Mouse (Mus musculus): ENCODE results near the gene 4921511M17Rik. TPM values are rescaled to one million over a fixed set of nuclear protein-coding genes. Genes with fewer than 3 reads are reported as not detected.

The 4921511M17Rik gene
- not detected for total RNA-seq (2023)

DNA sequence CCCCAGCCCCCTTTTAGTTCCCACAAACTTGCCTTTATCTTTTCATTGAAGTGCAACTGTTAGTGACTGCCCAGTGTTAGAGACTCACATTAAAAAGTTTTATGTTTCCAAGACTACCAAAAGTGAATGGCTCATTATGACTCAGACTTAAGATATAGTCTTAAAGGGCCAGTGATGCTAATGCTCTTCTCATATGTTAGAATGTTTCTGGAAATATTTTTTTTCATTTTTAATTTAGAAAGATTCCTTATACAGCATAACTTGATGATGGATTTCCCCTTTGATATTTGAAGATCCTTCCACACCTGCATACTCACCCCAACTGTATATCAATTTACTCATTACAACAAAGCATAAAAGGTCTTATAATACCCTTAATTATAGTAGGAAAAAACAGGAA lies at the start of gene 4921511M17Rik:
4921511M17Rik (minus strand) TSS at position 101 of the 400 bp plus-strand sequence.

DNA sequence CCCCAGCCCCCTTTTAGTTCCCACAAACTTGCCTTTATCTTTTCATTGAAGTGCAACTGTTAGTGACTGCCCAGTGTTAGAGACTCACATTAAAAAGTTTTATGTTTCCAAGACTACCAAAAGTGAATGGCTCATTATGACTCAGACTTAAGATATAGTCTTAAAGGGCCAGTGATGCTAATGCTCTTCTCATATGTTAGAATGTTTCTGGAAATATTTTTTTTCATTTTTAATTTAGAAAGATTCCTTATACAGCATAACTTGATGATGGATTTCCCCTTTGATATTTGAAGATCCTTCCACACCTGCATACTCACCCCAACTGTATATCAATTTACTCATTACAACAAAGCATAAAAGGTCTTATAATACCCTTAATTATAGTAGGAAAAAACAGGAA lies 21.3 kb upstream of the 4921511M17Rik start, which contains the start of gene Gm10057:
Gm10057 (minus strand) TSS at position 101 of the 400 bp plus-strand sequence.

DNA sequence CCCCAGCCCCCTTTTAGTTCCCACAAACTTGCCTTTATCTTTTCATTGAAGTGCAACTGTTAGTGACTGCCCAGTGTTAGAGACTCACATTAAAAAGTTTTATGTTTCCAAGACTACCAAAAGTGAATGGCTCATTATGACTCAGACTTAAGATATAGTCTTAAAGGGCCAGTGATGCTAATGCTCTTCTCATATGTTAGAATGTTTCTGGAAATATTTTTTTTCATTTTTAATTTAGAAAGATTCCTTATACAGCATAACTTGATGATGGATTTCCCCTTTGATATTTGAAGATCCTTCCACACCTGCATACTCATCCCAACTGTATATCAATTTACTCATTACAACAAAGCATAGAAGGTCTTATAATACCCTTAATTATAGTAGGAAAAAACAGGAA lies 21.1 kb downstream of the 4921511M17Rik start, which contains the start of gene Samt1:
Samt1 (minus strand) TSS at position 101 of the 400 bp plus-strand sequence.

Other genes starting within 250 kb of the 4921511M17Rik start
- not detected for gene Spin2c, start 201.6 kb downstream of the 4921511M17Rik start, total RNA-seq (2023)
- not detected for gene Samt1, start 21.2 kb downstream of the 4921511M17Rik start, total RNA-seq (2023)
- not detected for gene Gm10057, start 21.2 kb upstream of the 4921511M17Rik start, total RNA-seq (2023)
- gene Gm15140, start 86.9 kb upstream of the 4921511M17Rik start, total RNA-seq (2023) = not detected